Mouse (Mus musculus): ENCODE measurements around the gene Cdca8.
"Not testable (repeated sequence)": the region's sequence is repeated elsewhere in the genome, so short reads cannot be mapped to it uniquely, and the experiment has no call there.

Cdca8 gene

DNA sequence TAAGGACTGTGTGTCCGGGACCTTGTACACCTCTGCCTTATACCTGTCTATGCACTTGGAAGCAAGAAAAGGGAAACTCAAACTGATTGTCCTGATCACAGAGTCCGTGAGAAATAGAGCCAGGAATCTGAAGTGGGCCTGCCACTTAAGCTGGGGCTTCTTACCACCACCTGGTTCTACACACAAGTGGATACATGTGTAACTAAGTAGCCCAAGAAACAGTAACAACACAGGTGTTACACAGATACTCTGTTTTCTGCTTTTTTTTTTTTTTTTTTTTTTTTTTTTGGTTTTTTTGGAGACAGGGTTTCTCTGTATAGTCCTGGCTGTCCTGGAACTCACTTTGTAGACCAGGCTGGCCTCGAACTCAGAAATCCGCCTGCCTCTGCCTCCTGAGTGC is at the start of gene Cdca8:
Gene Cdca8, minus strand, starts transcription at position 101 of the 400 bp plus-strand sequence.
- DNase-seq = not testable (repeated sequence)

DNA sequence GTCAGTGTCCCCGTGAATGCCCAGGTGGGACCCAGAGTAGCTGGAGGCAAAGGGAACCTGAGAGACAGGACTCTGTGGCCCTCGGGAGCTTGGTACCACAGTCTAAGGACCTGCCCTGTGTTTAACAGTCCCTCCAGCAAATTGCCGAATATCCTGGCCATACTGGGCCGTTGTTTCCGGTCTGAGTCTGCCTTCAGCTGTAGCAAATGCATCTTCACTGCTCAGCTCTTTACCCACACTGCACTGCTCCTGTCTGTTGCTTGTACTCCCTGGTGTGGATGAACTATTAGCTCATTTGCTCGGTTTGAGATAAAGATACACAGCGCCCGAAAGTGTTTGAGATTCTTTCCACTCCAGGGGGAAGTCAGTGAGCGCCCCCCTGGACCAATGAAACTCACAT is 49.3 kb upstream of the Cdca8 start:
- DNase-seq = no peak

DNA sequence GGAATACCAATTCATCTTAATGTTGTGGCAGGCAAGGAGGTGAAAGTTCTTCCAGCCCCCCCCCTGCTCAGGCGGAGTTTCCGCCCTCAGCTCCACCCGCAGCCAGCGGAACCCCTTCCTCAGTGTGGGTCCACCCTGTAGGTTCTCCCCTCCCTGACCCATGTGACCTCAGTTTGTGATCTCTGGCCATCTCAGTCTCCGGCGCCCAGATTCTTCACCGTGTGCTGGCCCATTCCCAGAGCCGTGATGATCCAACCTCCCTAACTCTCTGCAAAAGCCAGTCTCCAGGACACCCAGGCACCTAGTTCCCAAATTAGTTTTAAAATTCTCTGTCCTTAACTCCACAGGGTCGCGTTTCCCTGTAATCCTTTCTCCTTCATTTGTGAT is 48.6 kb upstream of the Cdca8 start:
- no peak for DNase-seq

DNA sequence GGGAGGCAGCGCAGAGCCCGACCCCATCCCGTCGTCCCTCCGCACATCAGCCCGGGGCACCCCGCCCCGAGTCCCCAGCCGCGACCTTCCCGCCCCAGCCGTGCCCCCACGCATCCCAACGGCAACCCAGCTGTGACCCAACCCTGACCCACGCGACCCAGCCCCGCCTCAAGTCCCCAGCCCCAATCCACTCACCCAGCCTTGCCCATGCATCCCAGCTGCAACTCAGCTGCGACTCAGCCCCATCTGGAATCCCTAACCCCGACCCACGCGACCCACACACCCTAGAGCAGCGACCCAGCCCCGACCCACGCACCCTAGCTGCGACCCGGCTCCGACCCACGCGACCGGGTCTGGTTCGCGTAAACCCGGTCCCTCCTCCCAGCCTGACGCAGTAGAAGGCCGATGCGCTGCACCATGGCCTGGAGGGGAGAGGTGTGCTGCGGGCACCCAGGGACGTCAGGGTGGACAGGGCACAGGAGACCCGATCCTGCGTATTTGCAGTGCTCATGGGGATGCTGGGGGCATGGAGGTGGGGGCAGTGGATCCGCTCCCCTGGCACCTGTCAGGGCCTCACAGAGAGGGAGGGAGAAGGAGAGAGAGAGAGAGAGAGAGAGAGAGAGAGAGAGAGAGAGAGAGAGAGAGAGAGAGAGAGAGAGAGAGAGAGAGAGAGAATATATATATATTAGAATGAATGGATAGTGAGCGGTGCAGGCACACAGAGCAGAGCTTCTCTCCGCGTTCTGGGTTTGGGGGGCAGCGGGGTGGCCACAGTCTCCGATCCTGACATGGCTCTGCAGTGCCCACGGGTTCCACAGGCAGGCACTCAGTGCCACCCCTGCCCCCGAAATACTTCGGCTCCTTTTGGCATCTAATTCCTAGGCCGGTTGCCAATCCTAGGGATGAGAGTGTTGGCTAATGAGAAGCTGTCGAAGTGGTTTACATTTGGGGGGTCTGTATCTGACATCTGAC is 47.9 kb upstream of the Cdca8 start:
- DNase-seq = no peak

DNA sequence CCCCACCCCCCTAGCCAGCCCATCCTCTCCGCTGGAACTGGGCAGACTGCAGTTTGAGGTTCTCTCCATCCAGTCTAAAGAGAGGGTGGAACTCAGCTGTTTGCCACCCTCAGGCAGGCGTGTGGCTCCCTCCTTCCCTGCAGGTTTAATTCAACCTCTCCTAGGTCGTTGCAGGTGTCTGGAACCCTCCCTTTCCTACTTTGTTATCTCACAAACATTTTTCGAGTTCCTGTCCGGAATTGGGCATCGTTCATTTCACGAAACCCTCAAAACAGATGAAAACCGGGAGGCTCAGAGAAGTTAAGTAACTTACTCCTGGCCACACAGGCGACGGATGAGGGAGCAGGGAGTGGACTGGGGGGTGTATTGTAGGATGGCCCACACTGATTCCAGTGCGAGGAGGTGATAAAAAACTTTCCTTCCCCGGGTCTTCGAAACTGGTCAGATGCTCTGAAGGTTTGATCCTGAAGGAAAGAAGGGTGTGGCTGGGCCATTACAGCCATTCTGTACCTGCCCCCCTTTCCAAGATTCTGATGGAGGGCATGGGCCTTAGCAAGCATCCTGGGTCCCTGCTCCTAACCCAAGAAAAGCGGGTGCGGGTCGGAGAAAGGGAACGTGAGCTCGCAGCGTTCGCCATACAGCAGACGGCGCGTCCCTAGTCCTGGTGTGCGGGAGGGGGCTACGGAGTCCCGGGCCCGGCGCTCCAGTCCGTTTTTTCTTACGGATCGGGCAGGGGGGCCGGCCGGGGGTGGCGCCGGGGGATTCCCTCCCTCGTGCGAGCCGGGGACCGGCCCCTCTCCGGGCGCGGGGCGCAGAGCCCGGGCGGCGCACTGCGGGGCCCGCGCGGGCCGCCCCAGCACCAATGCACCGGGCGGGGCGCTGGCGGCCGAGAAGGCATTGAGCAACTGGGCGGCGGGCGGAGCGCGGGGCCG is 46.8 kb upstream of the Cdca8 start, which contains the start of gene Rspo1:
Gene Rspo1, plus strand, starts transcription at position 760 of the 932 bp plus-strand sequence.
- DNase-seq = peak; percentile 23

DNA sequence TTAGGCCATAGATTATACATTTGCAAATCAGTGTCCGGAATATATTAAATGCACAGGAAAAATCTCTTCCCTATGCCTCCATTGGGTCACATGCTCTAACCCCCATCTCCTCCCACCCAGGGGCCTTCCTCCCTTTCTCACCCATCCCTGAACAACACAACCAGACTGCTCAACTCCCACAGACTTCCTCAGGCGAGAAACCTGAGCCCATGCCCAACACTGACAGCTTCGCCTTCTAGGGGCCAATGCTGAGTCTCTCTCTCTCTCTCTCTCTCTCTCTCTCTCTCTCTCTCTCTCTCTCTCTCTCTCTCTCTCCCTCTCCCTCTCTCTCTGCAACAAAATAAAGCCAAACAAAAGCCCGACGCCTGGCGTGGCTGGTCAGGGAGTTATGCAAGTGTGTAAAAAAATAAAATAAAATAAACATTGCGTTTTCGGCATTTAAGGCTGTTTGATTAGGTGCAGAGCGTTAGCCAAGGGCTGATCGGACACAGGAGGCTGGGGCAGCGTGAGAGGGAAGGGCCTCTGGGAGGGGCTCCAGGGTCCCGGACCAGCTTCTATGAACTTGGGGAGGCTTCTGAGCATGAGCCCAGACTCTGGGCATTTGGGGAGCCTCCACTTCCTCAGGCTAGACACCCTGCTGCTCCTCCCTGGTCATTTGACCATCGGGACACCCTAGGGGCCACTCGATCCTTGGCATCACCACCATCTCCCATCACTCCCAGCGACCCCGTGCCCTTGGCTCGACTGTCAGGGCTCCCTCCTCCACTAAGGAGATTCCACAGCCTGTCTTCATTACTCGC is 46.0 kb upstream of the Cdca8 start:
- DNase-seq = no peak

- peak; percentile 59 for DNase-seq
Observed at GRCm38 (mm10) chr4:124983893-124984526, 44.9 kb upstream of the Cdca8 start.

- no peak for DNase-seq
Observed at GRCm38 (mm10) chr4:124978201-124978600, 39.1 kb upstream of the Cdca8 start.

GRCm38 (mm10) chr4:124973296-124973695 is 34.2 kb upstream of the Cdca8 start:
- no peak for DNase-seq

- no peak for DNase-seq
Observed at GRCm38 (mm10) chr4:124972316-124972715, 33.2 kb upstream of the Cdca8 start.

DNA sequence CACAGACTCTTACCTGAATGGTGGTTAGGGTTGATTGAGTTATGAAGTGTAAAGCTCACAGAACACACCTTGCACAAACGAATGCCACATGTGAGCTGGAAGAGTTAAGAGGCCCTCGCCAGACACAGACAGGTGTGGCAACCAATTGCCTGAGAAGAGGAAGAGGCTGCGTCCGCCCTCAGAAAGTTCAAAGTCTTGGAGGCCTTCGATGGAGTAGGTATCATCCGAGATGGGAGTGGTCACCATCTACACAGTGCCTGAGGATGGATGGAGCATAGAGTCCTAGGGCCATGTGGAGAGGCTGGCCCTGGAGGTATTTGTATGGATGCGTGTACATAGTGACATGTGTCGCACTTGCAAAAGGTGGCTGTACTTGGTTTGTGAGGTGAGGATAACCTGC is 32.0 kb upstream of the Cdca8 start:
- DNase-seq = no peak

DNA sequence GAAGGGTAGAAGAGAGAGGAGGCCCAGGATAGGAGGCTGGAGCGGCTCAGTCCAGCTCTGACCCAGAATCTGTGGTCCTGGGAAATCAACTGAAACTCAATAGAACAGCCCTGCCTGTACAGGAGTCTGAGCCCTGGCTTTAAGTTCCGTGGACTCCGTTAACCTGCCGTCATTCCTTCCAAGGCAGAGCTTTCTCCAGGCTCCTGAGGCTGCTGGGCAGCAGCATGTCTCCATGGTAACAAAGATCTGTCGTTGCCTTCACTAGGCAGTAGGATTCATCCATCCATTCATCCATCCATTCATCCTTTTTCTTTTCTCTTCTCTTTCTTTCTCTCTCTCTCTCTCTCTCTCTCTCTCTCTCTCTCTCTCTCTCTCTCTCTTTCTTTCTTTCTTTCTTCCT is 31.6 kb upstream of the Cdca8 start:
- no peak for DNase-seq

DNA sequence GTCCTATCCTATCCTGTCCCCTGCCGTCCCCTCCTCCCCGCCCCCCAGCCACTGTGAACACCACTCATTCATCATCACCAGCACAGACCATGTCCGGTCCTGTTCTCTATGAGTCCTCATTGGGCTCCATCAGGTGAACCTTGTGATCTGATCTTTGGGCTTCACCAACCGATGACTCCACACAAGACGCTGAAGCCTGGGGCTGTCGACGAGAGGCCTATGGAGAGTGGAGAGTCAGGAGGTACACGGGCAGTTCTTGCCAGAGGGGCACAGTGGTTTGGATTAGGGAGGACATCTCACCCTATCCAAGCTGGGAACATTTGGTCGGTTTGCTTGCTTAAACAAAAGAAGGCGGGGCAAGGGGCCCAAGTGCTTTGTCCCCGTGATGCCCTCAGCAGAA is 31.1 kb upstream of the Cdca8 start:
- DNase-seq = no peak

GRCm38 (mm10) chr4:124969219-124969848 is 30.2 kb upstream of the Cdca8 start:
- DNase-seq = no peak

- no peak for DNase-seq
Observed at GRCm38 (mm10) chr4:124968711-124969110, 29.6 kb upstream of the Cdca8 start.

- no peak for DNase-seq
Observed at GRCm38 (mm10) chr4:124964912-124965599, 25.9 kb upstream of the Cdca8 start.

DNA sequence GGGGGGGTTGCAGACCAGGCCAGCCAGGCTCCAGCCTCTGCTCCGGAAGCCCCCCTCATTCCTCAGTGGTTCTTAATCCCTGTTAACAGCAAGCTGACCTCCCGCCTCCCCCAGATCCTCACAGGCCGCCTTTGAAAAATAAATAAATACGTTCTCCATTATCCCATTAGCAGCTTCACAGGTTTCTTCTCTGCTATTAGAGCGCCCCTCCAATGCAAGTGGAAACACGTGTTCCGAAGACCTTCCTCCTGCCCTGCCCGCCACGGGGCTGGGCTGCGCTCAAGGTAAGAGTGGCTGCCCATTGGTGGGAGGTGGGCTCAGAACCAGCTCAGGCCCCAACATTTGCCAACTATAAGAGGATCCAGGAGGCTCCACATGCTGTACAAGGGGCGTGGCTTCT is 23.5 kb upstream of the Cdca8 start:
- DNase-seq = no peak

DNA sequence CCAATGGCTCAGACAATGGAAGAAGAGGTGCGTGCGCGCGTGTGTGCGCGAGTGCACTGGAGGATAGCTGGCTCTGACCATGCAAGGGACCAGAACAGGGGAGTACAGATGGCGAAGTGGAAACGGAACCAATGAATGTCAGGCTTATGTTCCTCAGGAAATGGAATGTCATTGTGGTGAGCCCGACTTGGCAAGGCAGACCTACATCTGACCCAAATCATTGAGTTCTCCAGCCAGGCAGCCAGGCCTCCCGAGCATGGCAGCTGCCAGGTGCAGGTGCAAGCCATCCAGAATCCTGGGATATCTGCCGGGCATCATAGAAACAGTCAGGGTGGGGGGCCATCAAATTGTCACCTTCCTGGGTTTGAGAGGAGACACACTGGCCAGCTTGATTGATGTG is 21.8 kb upstream of the Cdca8 start:
- DNase-seq = no peak

DNA sequence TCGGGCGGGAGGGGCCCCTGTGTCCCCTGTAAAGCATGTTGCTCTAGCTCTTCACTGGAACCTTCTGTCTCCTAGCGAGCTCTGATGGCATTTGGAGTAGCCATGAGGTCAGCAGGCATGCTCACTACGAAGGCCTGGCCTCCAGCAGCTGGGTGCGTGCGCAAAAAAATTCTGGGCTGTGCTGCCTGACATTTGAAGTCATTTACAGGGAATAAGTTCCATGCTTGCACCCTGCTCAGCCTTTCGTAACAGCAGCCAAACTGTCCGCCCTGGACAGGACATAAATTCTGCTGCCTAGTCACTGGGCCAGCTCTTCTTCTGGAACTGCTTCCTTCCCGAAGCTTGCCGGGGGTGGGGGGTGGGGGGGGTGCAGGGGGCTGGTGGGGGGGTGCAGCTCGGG is 20.0 kb upstream of the Cdca8 start:
- no peak for DNase-seq

GRCm38 (mm10) chr4:124957284-124957683 is 18.2 kb upstream of the Cdca8 start:
- DNase-seq = no peak

DNA sequence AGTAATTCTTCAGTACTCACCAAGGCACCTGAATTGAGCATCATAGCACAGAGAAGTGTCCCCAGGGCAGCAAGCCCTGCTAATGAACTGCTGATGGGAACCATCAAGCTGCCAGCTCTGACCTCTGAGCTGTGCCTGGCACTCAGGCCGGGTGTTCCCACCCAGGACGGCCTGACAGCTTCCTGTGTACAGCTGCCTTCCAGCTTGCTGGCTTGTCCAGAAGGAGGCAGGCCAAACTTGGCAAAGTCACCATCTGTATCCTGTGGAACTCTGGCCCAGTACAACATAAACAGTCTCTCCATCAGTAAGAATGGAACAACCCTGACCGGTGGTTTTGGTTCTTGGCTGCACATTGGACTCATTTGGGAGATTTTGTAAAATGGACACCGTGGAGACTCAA is 14.4 kb upstream of the Cdca8 start:
- no peak for DNase-seq
